19 mouse cellular contexts compared by ENCODE assay signal in the genomic region with DNA sequence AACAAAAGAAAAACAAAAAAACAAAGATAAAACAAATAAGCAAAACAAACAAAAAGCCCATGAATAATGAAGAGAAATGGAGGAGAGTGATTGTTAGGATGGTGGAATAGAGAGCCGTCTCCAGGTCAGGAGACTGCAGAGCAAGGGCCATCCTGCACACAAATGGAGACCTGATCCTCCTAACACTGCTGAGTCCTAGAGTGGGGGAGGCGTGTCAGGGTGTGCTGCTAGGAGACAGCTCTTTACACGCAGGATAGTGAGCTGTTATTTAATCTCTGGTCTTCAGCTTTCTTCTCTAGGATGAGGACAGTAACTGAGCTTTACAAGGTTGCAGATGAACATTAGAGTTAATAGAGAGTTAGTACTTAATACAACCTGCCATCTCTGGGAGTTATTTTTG. TPM values are rescaled to one million over a fixed set of nuclear protein-coding genes. Genes with fewer than 3 reads are reported as not detected.
"Had no signal": no experiment of that assay in that cellular context is flagged by ENCODE, and none has a peak within 500 bp of the region (broad histone marks: within the 10 kb centered on the region; RNA-seq: fewer than 3 reads in every experiment).

No protein-coding gene starts in this region.

- H3K9ac ChIP-seq: limb, embryonic 15.5 days; liver, embryonic 12.5 days; lung, embryonic 14.5 days; midbrain, embryonic 12.5 days had no signal

- H3K27me3 ChIP-seq: limb, embryonic 15.5 days; liver, embryonic 12.5 days; megakaryocyte, embryonic 14.5 days; midbrain, embryonic 12.5 days had no signal

- H3K4me3 ChIP-seq: limb, embryonic 15.5 days; liver, embryonic 12.5 days; megakaryocyte, embryonic 14.5 days; midbrain, embryonic 12.5 days had no signal

- H3K4me2 ChIP-seq: limb, embryonic 15.5 days; liver, embryonic 12.5 days; lung, embryonic 14.5 days; midbrain, embryonic 12.5 days had no signal

- ATAC-seq: liver, embryonic 12.5 days; midbrain, embryonic 16.5 days had no signal

- H3K9me3 ChIP-seq: limb, embryonic 15.5 days; liver, embryonic 12.5 days; megakaryocyte, embryonic 14.5 days; midbrain, embryonic 12.5 days had no signal

- H3K27ac ChIP-seq: limb, embryonic 15.5 days; liver, embryonic 12.5 days; midbrain, embryonic 12.5 days had no signal

- H3K4me1 ChIP-seq: limb, embryonic 15.5 days; midbrain, embryonic 12.5 days had no signal

- DNase-seq: kidney, adult 11 months; layer of hippocampus, adult 9-11 months; layer of hippocampus, postnatal 36 days; lung, embryonic 14.5 days; lung, postnatal 4 days; right cerebral cortex, adult 18-20 months; right cerebral cortex, postnatal 25 days; thymus, adult 18-20 months; thymus, postnatal 14 days had no signal

RNA-seq across cellular contexts. Expression of a gene that starts 48.5 kb away (rescaled TPM):
- total RNA-seq: layer of hippocampus, adult 18-20 months; layer of hippocampus, postnatal 36 days; left cerebral cortex, postnatal 25 days had no signal
- polyA plus RNA-seq: limb, embryonic 11.5 days; liver, embryonic 12.5 days; lung, embryonic 14.5 days; midbrain, embryonic 12.5 days; neural tube, embryonic 14.5 days; stomach, embryonic 14.5 days had no signal
